9 mouse cellular contexts compared by ENCODE assay signal in the genomic region with DNA sequence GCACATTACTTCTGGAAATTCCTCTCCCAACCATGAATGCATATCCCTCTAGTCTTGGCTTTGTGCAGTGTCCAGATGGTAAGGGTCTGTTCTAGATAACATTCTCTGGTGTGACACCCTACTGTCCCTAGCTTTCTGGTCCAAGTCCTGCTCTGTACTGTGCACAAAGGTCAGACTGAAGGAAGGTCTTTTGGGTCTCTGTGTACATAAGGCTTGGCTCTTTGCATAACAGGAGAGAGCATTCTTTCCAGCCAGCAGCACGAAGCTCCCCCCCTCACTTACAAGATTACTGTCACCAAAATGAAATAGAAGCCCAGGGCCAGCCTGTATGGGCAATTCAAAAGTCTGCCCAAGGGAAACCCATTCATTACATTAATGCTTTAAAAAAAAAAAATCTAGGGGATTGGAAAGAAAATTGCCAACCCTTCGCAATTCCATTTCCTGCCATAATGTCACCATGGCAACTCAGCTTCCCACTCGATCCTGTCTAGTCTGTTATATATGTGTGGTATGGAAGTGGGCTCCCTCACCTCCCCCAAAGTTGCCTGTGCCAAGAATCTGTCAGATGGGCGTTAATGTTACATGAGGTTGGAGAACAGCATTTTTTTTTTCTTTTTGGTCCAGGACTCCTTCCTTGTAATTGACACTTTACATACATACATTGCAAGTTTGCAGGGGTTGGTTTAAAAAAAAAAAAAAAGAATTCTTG.
DNase-seq lines count a peak whose midpoint lies in the region; ATAC-seq lines count a peak whose summit lies in the region.
"Had no signal": no experiment of that assay in that cellular context is flagged by ENCODE, and none has a peak within 500 bp of the region (broad histone marks: within the 10 kb centered on the region; RNA-seq: fewer than 3 reads in every experiment).

No protein-coding gene starts in this region.

- H3K36me3 ChIP-seq in forebrain, embryonic 11.5 days (ENCODE audit: control insufficient read depth, insufficient read depth, low read length): no peaks in the 10 kb centered on the region
- H3K36me3 ChIP-seq in forebrain, embryonic 10.5 days (replicated peaks): no peaks in the 10 kb centered on the region
- no peaks in the 10 kb centered on the region for H3K36me3 ChIP-seq in forebrain, embryonic 13.5 days (ENCODE audit: poor library complexity, severe bottlenecking)
- H3K36me3 ChIP-seq in midbrain, embryonic 12.5 days: no peaks in the 10 kb centered on the region
- H3K36me3 ChIP-seq in kidney, embryonic 15.5 days: no peaks in the 10 kb centered on the region

- WGBS in forebrain, embryonic 11.5 days: 57% methylated on average over 4 of the region's 4 CpGs
- 63% methylated on average over 4 of the region's 4 CpGs for WGBS in forebrain, embryonic 10.5 days
- WGBS in forebrain, embryonic 13.5 days: 9% methylated on average over 4 of the region's 4 CpGs
- WGBS in midbrain, embryonic 12.5 days: 28% methylated on average over 4 of the region's 4 CpGs
- WGBS in kidney, embryonic 15.5 days: 35% methylated on average over 4 of the region's 4 CpGs

- H3K4me3 ChIP-seq in forebrain, embryonic 11.5 days (ENCODE audit: low read depth, low read length): no peak overlapping the region
- H3K4me3 ChIP-seq in forebrain, embryonic 10.5 days: no peak overlapping the region
- H3K4me3 ChIP-seq in forebrain, embryonic 13.5 days: no peak overlapping the region
- no peak overlapping the region for H3K4me3 ChIP-seq in midbrain, embryonic 12.5 days
- H3K4me3 ChIP-seq in kidney, embryonic 15.5 days (replicated peaks): no peak overlapping the region

- no peaks in the 10 kb centered on the region for H3K9me3 ChIP-seq in forebrain, embryonic 11.5 days (ENCODE audit: control insufficient read depth, low read length)
- no peaks in the 10 kb centered on the region for H3K9me3 ChIP-seq in forebrain, embryonic 10.5 days
- H3K9me3 ChIP-seq in forebrain, embryonic 13.5 days (replicated peaks): no peaks in the 10 kb centered on the region
- no peaks in the 10 kb centered on the region for H3K9me3 ChIP-seq in midbrain, embryonic 12.5 days
- no peaks in the 10 kb centered on the region for H3K9me3 ChIP-seq in kidney, embryonic 15.5 days (replicated peaks)

- no peak overlapping the region for H3K9ac ChIP-seq in forebrain, embryonic 11.5 days (ENCODE audit: low read length)
- no peak overlapping the region for H3K9ac ChIP-seq in forebrain, embryonic 13.5 days
- H3K9ac ChIP-seq in midbrain, embryonic 12.5 days (replicated peaks): no peak overlapping the region
- no peak overlapping the region for H3K9ac ChIP-seq in kidney, embryonic 15.5 days

- no peak overlapping the region for H3K27ac ChIP-seq in forebrain, embryonic 11.5 days (ENCODE audit: low read depth, low read length)
- no peak overlapping the region for H3K27ac ChIP-seq in forebrain, embryonic 10.5 days
- peak overlapping the region; percentile 93 for H3K27ac ChIP-seq in forebrain, embryonic 13.5 days
- peak overlapping the region; percentile 71 for H3K27ac ChIP-seq in midbrain, embryonic 12.5 days (replicated peaks)
- no peak overlapping the region for H3K27ac ChIP-seq in kidney, embryonic 15.5 days

- no peak overlapping the region for H3K4me2 ChIP-seq in forebrain, embryonic 11.5 days (ENCODE audit: low read depth, low read length, severe bottlenecking)
- H3K4me2 ChIP-seq in forebrain, embryonic 13.5 days: peak overlapping the region; percentile 34
- H3K4me2 ChIP-seq in midbrain, embryonic 12.5 days (replicated peaks): no peak overlapping the region
- no peak overlapping the region for H3K4me2 ChIP-seq in kidney, embryonic 15.5 days

- H3K4me1 ChIP-seq in forebrain, embryonic 11.5 days (replicated peaks; ENCODE audit: control insufficient read depth, insufficient read depth, low read length): no peaks in the 10 kb centered on the region
- H3K4me1 ChIP-seq in forebrain, embryonic 10.5 days: 0 out of 2 replicates have a peak, but pooled peaks cover 4% of the 10 kb centered on the region
- peaks cover 27% of the 10 kb centered on the region for H3K4me1 ChIP-seq in forebrain, embryonic 13.5 days
- H3K4me1 ChIP-seq in midbrain, embryonic 12.5 days: peaks cover 8% of the 10 kb centered on the region
- H3K4me1 ChIP-seq in kidney, embryonic 15.5 days: peaks cover 12% of the 10 kb centered on the region

- ATAC-seq in forebrain, embryonic 11.5 days (replicated peaks; ENCODE audit: low FRiP score): peak; percentile 44; the same call in 1 of the 2 replicates
- ATAC-seq in forebrain, embryonic 13.5 days: peak; percentile 96
- ATAC-seq in midbrain, embryonic 12.5 days (ENCODE audit: low FRiP score, low read depth): peak; percentile 69
- no peak for ATAC-seq in activated CD4-positive, CD25-positive, alpha-beta regulatory T cell, adult 4 months
- no peak for ATAC-seq in kidney, embryonic 15.5 days (replicated peaks; ENCODE audit: low FRiP score)

- H3K27me3 ChIP-seq in forebrain, embryonic 11.5 days (ENCODE audit: control insufficient read depth, insufficient read depth, low read length): no peaks in the 10 kb centered on the region
- no peaks in the 10 kb centered on the region for H3K27me3 ChIP-seq in forebrain, embryonic 10.5 days (ENCODE audit: poor library complexity, severe bottlenecking)
- no peaks in the 10 kb centered on the region for H3K27me3 ChIP-seq in forebrain, embryonic 13.5 days
- no peaks in the 10 kb centered on the region for H3K27me3 ChIP-seq in midbrain, embryonic 12.5 days
- H3K27me3 ChIP-seq in kidney, embryonic 15.5 days: no peaks in the 10 kb centered on the region

- no peak for DNase-seq in forebrain, embryonic 11.5 days (ENCODE audit: low spot score)
- no peak for DNase-seq in forebrain, embryonic 10.5 days (ENCODE audit: extremely low spot score, low spot score)
- DNase-seq in ES-CJ7 (ENCODE audit: low read depth, low spot score): peak; percentile 45
- DNase-seq in spleen, postnatal 10 days (ENCODE audit: low spot score in 2 of 2): no peak
- DNase-seq: kidney, adult 8-10 months had no signal

Comparison
In these comparisons a context has a peak if more than half of its experiments do, and no peak if none do; other contexts are left out.
1. H3K27ac ChIP-seq: peak in forebrain, embryonic 13.5 days (single experiment) and midbrain, embryonic 12.5 days (single experiment); none in forebrain, embryonic 11.5 days (single experiment), forebrain, embryonic 10.5 days (single experiment) and kidney, embryonic 15.5 days (single experiment).
2. ATAC-seq: peak in forebrain, embryonic 11.5 days (single experiment), forebrain, embryonic 13.5 days (single experiment) and midbrain, embryonic 12.5 days (single experiment); none in activated CD4-positive, CD25-positive, alpha-beta regulatory T cell, adult 4 months (single experiment) and kidney, embryonic 15.5 days (single experiment).